Mouse (Mus musculus) left cerebral cortex, postnatal 25 days (tissue): ENCODE measurements around the gene Gng3. TPM values are rescaled to one million over a fixed set of nuclear protein-coding genes. Genes with fewer than 3 reads are reported as not detected.
"Not testable (repeated sequence)": the region's sequence is repeated elsewhere in the genome, so short reads cannot be mapped to it uniquely, and the experiment has no call there.

Source experiments
- DNase-seq, 2 experiments: peaks; one replicate each; pipeline ENCODE4 v3.0.0; 2022; ENCODE audit warnings: low spot score in 2 of 2, mixed read lengths in 1 of 2
- intact Hi-C: fragments of 180-260 bp; cut with DNase I; formaldehyde crosslinking; loops from one replicate; pipeline ENCODE4 v1.15.1; 2025
- total RNA-seq, 2 experiments: library from RNA; stranded (reverse); gene quantifications; 2 replicates each; pipeline ENCODE4 v1.2.3; 2021

The Gng3 gene
- total RNA-seq, result 100 to 1,000 TPM; 201 to 223 TPM

DNA sequence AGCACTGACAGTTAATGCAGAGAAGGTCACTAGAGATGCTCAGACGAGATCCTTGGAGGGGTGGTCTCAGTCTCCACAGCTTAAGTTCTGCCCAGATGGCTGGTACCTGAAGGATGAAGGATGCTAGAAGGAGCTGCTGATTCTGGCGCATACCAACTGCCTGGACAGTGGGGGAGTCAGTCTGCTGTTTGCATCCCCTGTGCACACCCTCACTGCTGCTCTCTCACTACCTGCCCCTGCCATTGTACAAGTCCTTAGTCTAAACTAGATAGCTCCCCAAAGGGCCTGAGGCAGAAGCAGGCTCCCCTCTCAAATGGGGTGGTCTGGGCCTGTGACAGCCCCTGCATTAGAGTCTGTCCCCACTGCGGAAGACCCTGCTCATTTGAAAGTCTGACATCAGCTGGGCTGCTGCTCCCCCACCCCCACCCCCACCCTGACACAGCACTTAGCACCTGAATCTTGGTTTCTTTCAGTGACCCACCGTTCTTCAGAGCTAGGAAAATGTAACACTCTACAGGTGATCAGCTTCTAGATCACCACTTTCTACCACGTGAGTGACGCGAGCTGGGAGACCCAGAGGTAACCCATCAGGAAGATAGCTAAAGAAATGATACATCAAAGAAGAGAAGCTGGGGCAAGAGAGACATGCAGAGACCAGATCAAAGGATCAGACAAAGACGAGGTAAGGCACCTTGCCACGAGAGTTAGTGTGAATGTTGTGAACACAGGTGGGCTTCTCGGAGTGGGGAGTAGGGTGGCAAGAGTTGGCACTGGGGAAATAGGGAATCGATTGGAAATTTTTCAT, at the start of gene Gng3:
Gene Gng3 (minus strand): TSS at position 92 of the 805 bp plus-strand sequence.
- intact Hi-C loops, result loop anchor here (5.0 kb wide), 2 partner anchors 82 to 128 kb away; partner anchors contain the start of genes Eef1g and Nxf1
- DNase-seq, result peak; percentile 85 to 95

DNA sequence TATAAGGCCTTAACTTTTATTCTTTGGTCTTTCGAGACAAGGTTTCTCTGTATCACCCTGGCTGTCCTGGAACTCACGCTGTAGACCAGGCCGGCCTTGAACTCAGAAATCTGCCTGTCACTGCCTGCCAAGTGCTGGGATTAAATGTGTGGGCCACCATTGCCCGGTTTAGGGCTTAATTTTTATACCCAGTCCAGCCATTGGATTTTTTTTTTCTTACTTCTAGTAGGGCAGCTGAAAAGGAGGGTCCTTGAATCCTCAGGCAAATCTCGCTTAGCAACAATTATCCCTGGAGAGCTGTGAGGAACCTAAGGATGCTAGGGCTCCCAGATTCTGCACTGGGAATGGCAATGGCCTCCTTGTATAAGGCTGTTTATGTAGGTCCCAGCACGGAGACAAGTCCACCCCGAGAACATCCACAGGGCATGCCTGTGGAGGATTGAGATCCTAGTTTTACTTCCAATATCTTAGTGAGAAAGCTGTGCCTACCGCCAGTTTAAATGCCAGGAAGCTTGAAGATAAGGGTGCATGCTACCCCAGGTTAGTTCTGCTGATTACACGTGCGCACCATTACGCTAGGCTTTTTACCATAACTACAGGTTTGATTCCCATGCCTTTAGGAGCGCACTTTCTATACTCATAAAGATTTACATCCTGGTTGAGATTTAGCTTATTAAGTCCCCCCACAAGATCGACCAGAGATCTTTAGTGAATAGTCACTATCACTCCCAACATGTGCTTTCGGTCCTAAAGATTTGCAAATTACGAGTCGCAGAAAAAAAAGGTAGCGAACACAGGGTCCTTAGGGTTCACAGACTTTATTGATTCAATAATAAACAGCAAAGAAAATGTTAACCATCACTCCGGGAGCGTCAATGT, 48.8 kb upstream of the Gng3 start:
- intact Hi-C loops, result loop anchor here (5.0 kb wide), 1 partner anchor 46 kb away; no protein-coding TSS in a partner anchor
- DNase-seq, result no peak

DNA sequence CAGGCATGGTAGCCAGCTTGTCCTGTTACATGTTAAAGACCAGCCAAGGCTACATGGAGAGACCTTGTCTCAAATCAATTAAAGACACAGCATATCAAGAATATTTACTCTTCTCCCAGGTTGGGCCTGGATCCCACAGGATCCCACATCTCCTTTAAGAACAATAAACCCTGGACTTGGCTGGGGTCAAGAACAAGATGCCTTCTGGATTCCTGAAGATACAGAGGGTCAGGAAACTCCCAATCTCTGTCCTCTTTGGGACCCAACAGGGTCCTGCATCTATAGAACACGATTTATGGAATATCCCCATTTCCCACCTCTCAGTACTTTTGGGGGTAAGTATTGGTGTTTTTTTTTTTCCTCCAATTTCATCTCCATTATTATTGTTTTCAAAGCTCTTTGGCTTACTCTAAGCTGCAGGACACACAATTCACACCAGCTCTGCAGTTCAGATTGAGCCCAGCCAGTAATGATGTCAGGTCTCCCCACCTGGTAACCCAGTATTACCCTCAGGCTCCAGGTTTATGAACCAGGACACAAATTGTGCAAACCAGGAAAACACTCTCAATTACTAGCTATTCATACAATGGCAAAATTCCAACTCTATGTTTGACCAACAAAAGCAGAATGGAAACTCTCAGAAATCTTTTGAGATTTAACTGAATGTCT, 48.1 kb upstream of the Gng3 start:
- intact Hi-C loops, result loop anchor here (5.0 kb wide), 1 partner anchor 45 kb away; no protein-coding TSS in a partner anchor
- no peak for DNase-seq

DNA sequence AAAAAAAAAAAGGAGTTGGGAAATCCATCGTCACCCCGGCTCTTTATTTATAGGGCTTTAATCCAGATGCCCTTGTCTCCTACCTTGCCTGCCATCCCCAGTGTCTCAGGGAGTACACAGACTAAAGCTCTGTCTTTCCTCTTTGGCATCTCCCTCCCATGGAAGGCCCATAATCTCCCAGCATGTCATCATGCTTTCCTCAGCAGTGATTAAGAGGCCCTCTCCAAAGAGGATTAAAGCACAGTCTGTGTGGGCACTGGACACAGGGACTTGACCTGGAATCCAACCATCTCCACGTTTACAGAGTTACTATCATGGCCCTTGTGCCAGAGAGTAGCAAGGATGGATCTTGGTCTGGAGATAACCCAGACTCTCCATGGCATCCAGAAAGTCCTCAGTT, 44.6 kb upstream of the Gng3 start, which contains the start of the genes Lbhd1 and Gm49403:
Gene Lbhd1 (plus strand): TSS at position 117 of the 400 bp plus-strand sequence.
Gene Gm49403 (plus strand): TSS at position 315 of the 400 bp plus-strand sequence.
- intact Hi-C loops, result no loop called here
- DNase-seq, result no peak

DNA sequence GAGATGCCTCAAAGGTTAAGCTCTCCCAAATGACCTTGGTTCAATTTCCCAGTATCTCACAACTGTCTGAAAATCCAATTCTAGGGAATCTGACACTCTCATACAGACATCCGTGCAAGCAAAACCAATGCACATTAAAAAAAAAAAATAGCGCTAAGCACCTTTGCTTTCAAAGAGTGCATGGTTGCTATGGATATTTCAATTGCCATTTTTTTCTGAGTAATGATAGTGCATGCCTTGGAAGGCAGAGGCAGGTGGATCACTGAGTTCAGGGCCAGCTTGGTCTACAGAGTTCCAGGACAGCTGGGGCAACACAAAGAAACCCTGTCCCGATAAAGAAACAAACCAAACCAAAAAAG, 42.0 kb upstream of the Gng3 start:
- no peak for DNase-seq
- intact Hi-C loops, result no loop called here

DNA sequence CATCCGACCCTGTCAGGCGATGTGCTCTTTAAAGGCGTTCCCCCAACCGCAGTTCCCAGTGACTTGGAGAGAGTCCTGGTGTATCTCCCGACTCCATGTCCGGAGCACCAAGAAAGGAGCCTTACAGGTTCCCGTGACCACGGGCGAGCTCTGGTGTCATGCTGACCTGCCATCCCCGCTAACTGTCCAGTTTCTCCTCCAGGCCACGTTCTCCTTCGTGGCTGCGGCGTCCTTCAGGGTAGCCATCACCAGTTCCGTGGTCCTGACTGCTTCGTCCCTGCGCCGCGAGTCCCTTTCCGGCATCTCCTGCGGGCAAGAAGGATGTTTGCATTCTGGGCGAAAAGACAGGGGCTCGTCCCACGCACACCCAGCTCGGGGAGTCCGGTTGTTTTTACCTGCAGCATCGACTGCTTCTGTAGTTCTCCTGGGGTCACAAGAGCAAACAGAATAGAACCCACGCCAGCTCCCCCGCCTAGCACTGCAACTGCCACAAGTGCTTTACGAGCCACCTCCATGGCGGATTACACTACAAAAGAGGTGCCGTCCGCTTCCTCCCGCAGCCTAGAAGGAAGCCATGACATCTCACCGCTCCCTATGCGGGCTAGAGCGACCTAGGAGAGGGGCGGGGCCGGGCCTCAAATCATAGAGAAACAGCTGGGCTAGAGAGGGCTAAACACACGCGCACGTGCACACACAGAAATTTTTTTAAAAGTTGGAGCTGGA, 41.5 kb upstream of the Gng3 start, which contains the start of gene Uqcc3:
Gene Uqcc3 (minus strand): TSS at position 613 of the 723 bp plus-strand sequence.
- DNase-seq, result peak; percentile 89 to 93
- intact Hi-C loops, result no loop called here

DNA sequence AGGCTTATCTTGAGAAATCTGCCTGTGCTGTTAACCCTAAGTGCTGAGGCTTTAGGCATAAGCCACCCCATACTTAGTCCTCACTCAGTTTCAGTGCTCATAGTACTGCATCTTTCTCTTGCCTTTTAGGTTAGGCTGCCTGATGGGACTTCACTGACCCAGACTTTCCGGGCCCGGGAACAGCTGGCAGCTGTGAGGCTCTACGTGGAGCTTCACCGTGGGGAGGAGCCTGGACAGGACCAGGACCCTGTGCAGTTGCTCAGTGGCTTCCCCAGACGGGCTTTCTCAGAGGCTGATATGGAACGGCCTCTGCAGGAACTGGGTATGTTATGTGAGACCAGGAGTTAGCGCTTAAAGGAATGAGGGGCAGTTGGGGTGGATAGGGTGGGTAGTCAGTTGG, 36.0 kb upstream of the Gng3 start:
- no peak for DNase-seq
- intact Hi-C loops, result no loop called here

DNA sequence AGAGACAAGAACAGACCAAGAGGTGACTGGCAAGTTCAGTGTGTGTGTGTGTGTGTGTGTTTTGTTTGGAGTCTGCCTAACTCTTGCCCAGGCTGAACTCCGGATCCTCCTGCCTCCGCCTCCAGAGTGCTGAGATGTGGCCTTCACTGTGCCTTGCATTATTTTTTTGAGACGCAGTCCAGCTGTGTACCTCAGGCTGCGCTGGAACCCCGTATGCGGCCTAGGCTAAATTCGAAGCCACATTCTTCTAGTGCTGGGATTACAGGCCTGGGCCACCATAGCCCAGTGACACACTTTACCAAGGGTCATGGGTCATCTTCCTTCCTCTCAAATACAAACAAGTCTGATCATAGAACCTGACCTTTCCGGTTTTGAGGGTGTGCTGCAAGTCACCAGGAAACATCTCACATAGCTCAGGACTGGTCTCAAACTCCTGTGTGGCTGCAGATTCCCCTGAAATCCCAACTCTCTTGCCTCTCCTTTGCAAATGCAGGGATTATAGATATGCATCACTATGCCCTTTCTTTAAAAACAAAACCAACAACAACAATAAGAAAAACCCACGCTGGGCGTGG, 33.4 kb upstream of the Gng3 start:
- intact Hi-C loops, result no loop called here
- no peak for DNase-seq

DNA sequence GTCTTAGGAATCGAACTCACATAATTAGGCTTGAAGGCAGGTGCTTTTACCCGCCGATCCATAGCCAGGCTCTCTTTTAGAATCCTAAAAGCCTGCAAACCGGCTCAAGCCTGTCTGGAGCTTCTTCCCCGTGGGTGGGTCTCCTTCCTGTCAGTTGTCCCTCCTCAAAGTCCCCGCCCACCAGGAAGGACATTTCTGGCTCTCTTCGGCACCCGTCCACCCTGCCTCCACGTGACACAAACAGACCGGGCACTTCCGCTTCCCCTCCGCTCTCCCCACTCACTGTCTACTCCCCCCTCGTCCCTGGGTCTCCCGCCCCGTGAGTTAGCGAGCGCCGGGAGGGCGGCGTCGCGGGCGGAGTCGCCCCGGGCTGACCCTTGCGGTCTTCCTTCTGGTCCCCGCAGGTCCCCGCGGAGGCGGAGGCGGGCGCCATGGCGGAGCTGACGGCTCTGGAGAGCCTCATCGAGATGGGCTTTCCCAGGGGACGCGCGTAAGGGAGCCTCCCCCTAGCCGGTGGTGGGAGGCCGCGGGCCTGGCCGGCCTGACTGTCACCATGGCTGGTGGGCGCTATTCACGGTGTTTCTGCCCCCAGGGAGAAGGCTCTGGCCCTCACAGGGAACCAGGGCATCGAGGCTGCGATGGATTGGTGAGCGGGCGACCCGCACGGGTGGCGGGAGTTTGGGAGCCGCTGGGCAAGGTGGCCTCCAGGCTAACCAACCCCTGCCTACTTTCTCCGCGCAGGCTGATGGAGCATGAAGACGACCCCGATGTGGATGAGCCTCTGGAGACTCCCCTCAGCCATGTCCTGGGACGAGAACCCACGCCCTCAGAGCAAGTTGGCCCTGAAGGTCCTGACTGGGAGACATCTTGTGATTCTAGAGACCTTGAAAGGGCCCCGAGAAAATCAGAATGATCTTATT, 32.5 kb upstream of the Gng3 start, which contains the start of gene Ubxn1:
Gene Ubxn1 (plus strand): TSS at position 230 of the 920 bp plus-strand sequence.
- DNase-seq, result peak; percentile 96 to 99
- intact Hi-C loops, result no loop called here

DNA sequence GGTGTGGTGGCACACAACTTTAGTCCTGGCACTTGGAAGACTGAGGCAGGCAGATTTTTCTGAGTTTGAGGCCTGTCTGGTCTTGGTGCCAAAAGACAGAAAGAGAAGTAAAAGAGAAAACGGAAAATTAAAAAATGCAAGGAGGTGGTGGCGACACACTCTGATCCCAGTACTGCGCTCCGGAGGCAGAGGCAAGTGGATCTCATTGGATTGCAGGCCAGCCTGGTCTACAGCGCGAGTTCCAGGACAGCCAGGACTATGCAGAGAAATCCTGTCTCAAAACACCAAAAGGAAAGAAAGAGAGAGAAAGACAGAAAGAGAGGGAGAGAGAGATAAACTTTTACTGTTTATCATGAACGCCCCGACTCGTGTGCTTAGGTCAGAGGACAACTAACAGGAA, 31.8 kb upstream of the Gng3 start:
- intact Hi-C loops, result no loop called here
- DNase-seq, result no peak

DNA sequence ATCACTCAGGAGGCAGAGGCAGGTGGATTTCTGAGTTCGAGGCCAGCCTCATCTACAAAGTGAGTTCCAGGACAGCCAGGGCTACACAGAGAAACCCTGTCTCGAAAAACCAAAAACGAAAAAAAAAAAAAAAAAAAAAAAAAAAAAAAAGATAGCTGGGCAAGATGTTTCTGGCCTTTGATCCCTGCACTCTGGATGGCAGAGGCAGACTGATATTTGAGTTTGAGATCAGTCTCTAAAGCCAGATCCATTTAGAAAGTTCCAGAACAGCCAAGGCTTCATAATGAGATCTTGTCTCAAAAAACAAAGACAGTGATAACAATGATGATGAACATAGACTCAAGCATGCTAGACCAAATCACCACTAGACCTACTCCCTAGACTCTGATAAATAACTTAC, 31.4 kb upstream of the Gng3 start:
- intact Hi-C loops, DNase-seq: not testable (repeated sequence)

DNA sequence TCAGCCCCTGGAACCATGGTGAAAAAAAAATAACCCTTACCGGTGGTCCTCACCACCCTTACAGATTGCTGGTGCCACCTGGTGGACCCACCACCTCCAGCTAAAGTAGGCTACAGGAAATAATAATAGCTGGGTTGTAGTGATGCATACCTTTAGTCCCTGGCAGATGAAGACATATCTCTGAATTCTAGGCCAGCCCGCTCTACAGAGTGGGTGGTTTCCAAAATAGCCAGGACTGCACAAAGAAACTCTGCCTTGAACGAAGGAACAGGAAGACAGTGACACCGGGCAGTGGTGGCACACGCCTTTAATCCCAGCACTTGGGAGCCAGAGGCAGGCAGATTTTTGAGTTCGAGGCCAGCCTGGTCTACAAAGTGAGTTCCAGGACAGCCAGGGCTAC, 25.3 kb upstream of the Gng3 start:
- intact Hi-C loops, result no loop called here
- peak in 1 of 2 experiments; percentile 71 for DNase-seq

DNA sequence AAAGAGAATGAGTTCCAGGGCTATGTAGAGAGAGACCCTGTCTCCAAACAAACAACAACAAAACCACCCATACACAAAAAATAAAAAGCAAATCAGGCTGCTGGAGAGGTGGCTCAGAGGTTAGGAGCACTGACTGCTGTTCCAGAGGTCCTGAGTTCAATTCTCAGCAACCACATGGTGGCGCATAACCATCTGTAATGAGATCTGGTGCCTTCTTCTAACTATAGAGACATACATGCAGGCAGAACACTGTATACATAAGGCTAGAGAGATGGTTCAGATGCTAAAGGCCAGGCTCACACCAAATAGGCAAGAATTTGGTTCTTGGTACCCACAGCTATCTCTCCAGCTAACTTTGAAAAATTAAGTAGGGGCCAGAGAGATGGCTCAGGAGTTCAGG, 20.0 kb upstream of the Gng3 start:
- intact Hi-C loops, result loop anchor here (5.0 kb wide), 1 partner anchor 253 kb away; no protein-coding TSS in a partner anchor
- no peak for DNase-seq

DNA sequence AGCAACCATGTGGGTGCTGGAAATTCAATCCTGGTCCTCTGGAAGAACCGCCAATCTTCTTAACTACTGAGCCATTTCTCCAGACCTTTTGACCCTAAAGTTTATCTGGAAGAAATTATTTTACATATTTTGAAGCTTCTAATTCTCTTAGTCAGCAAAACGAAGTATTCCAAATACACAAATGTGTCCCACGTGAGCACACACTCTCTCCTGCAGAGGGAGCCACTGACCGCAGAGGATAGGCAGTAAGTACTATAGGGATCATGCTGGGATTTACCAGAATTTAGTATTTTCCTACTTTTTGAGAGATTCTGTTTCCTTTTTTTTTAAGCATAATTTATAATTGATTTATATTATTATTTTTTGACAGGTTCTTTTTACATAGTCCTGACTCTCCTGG, 18.7 kb upstream of the Gng3 start:
- no peak for DNase-seq

DNA sequence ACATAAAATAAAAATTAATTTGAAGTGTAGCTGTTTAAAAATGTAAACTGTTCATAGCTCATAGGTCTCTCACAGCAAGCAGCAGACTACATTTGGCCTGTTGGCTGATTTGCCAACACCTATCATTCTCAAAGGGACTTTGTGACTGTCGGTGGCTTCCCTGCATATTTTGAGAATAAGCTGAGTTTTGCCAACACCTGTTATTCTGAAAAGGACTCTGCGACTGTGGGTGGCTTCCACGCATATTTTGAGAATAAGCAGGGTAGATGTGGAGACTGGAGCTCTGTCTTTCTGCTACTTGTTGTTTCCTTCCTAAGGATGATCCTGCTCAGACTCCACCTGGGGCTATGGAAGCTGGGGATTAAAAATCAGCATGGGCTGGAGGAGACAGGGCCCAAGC, 14.1 kb upstream of the Gng3 start:
- intact Hi-C loops, result no loop called here
- peak in 1 of 2 experiments; percentile 76 for DNase-seq

More for the DNA sequence above, 18.7 kb upstream of the Gng3 start:
- intact Hi-C loops, result loop anchor here (5.0 kb wide), 1 partner anchor 255 kb away; no protein-coding TSS in a partner anchor

DNA sequence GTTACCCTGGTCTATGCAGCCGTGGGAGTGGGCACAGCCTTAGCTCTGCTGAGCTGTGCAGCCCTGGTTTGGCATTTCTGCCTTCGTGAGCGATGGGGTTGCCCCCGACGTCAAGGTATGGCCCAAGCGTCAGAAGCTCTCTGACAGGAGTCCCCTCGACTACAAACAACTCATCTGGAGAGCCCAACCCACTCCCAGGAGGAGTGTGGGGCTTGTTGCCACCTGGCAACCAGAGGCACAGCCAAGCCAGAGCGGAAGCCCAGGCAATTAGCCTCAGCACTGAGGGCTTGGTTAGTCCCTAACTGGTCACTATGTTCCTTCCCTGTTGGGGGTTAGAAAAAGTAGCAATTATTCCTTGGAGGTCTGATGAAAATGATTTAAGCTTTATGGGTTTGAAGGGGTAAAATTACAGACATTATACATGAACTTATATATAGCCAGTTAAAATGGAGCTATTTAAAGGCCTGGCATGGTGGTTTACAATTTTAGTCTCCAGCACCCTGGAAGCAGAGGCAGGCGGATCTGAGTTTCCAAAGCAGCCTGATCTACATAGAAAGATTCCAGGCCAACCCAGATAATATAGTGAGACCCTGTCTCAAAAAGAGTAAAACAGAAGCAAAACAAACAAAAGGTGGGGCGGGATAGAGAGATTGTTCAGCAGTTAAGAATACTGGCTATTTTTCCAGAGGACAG, 13.4 kb upstream of the Gng3 start:
- intact Hi-C loops, result no loop called here
- peak in 1 of 2 experiments; percentile 70 for DNase-seq

DNA sequence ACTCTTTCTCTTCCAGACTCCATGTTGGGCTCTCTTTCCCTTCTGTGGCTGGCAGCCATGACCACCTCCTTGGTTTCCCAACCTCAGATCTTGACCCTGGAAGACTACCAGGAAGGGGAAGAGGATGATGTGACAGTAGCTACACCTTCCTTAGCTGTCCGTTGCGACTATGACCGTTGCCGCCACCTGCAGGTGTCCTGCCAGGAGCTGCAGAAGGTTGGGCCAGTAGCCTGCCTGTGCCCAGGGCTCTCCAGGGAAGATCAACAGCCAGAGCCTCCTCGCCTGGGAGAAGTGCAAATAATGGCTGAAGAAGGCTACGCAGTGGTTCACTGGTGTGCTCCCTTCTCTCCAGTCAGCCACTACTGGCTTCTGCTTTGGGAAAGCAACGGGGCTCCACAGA, 12.6 kb upstream of the Gng3 start:
- intact Hi-C loops, result no loop called here
- DNase-seq, result no peak
